Mouse (Mus musculus) 3134 (cell line): Measurements from ENCODE around the gene Fstl4.

Experiments
- DNase-seq: peaks from one replicate; pipeline ENCODE4 v3.0.0-alpha.2; 2011; ENCODE audit warnings: low spot score; ENCODE audit not compliant: insufficient read length; ENCODE audit errors: extremely low read depth

The Fstl4 gene

GRCm38 (mm10) chr11:53121208-53121607 lies 356.8 kb downstream of the Fstl4 start:
- DNase-seq: no peak

GRCm38 (mm10) chr11:53124799-53125198 lies 360.4 kb downstream of the Fstl4 start:
- DNase-seq: no peak

GRCm38 (mm10) chr11:53126660-53127059 lies 362.2 kb downstream of the Fstl4 start:
- DNase-seq: no peak

GRCm38 (mm10) chr11:53128661-53129060 lies 364.2 kb downstream of the Fstl4 start:
- no peak for DNase-seq

- no peak for DNase-seq
Observed at GRCm38 (mm10) chr11:53132406-53133035, 368.1 kb downstream of the Fstl4 start.

- DNase-seq: no peak
Observed at GRCm38 (mm10) chr11:53136371-53136770, 371.9 kb downstream of the Fstl4 start.

GRCm38 (mm10) chr11:53137381-53137780 lies 372.9 kb downstream of the Fstl4 start:
- DNase-seq: no peak

GRCm38 (mm10) chr11:53138212-53138611 lies 373.8 kb downstream of the Fstl4 start:
- DNase-seq: no peak

GRCm38 (mm10) chr11:53139666-53140065 lies 375.2 kb downstream of the Fstl4 start:
- no peak for DNase-seq

GRCm38 (mm10) chr11:53140196-53140595 lies 375.8 kb downstream of the Fstl4 start:
- DNase-seq: no peak

GRCm38 (mm10) chr11:53140722-53141400 lies 376.4 kb downstream of the Fstl4 start:
- DNase-seq: no peak

- no peak for DNase-seq
Observed at GRCm38 (mm10) chr11:53143522-53143921, 379.1 kb downstream of the Fstl4 start.

GRCm38 (mm10) chr11:53144506-53144905 lies 380.1 kb downstream of the Fstl4 start:
- no peak for DNase-seq

GRCm38 (mm10) chr11:53146290-53146689 lies 381.9 kb downstream of the Fstl4 start:
- DNase-seq: no peak

GRCm38 (mm10) chr11:53156463-53156862 lies 392.0 kb downstream of the Fstl4 start:
- DNase-seq: no peak

GRCm38 (mm10) chr11:53157621-53158259 lies 393.3 kb downstream of the Fstl4 start:
- no peak for DNase-seq

GRCm38 (mm10) chr11:53162385-53162784 lies 398.0 kb downstream of the Fstl4 start:
- DNase-seq: no peak

- DNase-seq: no peak
Observed at GRCm38 (mm10) chr11:53166478-53166877, 402.0 kb downstream of the Fstl4 start.

- no peak for DNase-seq
Observed at GRCm38 (mm10) chr11:53182177-53182852, 417.9 kb downstream of the Fstl4 start.

GRCm38 (mm10) chr11:53182858-53183257 lies 418.4 kb downstream of the Fstl4 start:
- DNase-seq: no peak

GRCm38 (mm10) chr11:53184046-53184445 lies 419.6 kb downstream of the Fstl4 start:
- no peak for DNase-seq
